Mouse (Mus musculus): ENCODE measurements around the gene Nme4.

Nme4 gene

GRCm38 (mm10) chr17:26068024-26068830, 27.2 kb downstream of the Nme4 start:
- CTCF ChIA-PET = interaction anchor here (0.7 kb wide), 1 partner anchor 55 kb away, joined by 9 read pairs; no protein-coding TSS in a partner anchor

GRCm38 (mm10) chr17:26066488-26067020, 28.8 kb downstream of the Nme4 start:
- CTCF ChIA-PET = no interaction called here

GRCm38 (mm10) chr17:26064916-26065315, 30.5 kb downstream of the Nme4 start:
- CTCF ChIA-PET = no interaction called here

GRCm38 (mm10) chr17:26057787-26058567, 37.4 kb downstream of the Nme4 start:
- CTCF ChIA-PET = no interaction called here

- CTCF ChIA-PET = no interaction called here
These were observed 38.1 kb downstream of the Nme4 start for GRCm38 (mm10) chr17:26057278-26057677.

GRCm38 (mm10) chr17:26055164-26055563, 40.2 kb downstream of the Nme4 start:
- CTCF ChIA-PET = no interaction called here

GRCm38 (mm10) chr17:26054133-26054845, 41.1 kb downstream of the Nme4 start:
- CTCF ChIA-PET = no interaction called here

GRCm38 (mm10) chr17:26052706-26053105, 42.7 kb downstream of the Nme4 start:
- CTCF ChIA-PET = no interaction called here

GRCm38 (mm10) chr17:26052074-26052473, 43.3 kb downstream of the Nme4 start:
- CTCF ChIA-PET = no interaction called here

GRCm38 (mm10) chr17:26048118-26048517, 47.3 kb downstream of the Nme4 start:
- CTCF ChIA-PET = interaction anchor here (0.6 to 0.7 kb wide), 2 partner anchors 148 to 456 kb away, joined by 4 to 21 read pairs; no protein-coding TSS in a partner anchor

GRCm38 (mm10) chr17:26046253-26046997, 49.0 kb downstream of the Nme4 start:
- CTCF ChIA-PET = no interaction called here

- CTCF ChIA-PET = no interaction called here
These were observed 50.1 kb downstream of the Nme4 start for GRCm38 (mm10) chr17:26045285-26045684.

GRCm38 (mm10) chr17:26043249-26043636, 52.2 kb downstream of the Nme4 start:
- CTCF ChIA-PET = no interaction called here

- CTCF ChIA-PET = no interaction called here
These were observed 52.7 kb downstream of the Nme4 start for GRCm38 (mm10) chr17:26042599-26043248.

All from spleen, embryonic (tissue).